Mouse (Mus musculus) kidney, adult 11 months (tissue): ENCODE data around the gene Hist2h3b.

Experiments used
- DNase-seq: peaks from one replicate; pipeline ENCODE4 v3.0.0; 2022

Hist2h3b gene

DNA sequence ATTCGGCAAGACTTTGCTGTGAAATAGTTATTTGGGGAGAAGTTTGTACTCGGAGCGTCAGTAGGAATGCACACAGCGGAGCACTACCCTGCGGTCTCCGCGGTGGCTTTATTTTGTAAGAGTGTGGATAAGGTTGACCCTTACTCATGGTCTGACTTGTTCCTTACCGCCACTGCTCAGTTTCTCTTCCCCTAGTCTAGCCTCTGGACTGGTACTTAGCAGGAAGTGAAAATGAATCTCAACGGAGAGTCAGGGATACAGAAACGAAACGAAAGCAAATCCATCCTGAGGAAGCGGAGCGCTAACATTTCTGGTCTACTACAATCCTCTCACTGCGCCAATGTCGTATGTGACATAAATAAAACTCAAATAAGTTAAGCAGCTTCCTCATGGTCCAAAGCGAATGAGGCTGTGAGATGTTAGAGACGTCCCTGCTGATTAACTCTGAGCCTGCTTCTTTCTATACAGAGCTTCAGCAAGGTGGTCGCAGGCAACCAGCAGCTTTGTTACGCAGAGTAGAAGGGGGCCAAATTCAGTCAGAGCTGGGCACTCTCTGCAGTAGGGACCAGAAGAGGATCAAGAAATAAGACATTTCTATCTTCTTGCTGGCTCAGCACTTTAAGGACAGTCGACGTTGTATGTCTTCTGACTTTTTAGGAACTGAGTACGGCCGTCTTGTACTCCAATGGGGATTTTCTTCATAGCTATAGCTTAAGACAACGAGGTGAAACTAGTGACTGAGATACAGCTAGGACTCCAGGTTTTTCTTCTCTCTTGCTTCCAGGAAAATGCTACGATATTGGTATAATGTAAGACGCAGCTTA lies 32.5 kb downstream of the Hist2h3b start:
- no peak for DNase-seq

DNA sequence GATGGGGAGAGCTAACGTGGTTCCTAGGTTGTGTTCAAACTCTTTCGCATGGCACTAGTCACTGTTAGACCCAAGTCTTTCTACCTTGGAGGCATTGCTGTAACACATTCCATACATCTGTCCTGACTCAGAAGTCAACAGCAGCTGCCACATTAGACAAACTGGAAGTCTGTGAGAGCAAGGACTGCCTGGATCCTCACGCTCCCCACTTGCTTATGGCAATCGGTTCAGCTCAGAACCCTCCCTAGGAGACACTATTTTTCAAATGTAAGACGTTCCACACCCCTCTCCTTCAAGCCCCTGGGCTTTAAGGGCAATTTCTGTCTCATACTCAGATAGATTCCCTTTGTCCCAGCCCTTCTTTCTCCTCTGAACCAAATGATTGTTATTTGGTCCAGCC lies 33.6 kb downstream of the Hist2h3b start:
- DNase-seq: no peak

DNA sequence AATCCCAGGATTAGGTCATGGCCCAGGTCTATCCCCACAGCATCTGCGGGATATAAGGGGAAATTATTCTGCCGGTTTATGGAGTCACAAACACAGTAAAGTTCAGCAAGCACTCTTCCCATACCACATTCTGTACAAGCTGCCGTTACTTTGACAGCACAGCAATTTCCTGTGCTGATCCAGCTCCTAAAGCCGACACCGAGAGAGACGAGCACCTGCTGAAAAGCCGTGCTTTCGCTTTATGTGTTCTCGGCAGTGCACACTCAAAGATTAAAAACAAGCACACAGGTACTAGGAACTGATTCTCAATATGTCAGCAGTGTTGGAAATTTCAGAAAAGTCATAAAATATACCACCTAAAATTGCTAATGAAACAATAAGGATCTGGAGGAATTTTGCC lies 38.1 kb downstream of the Hist2h3b start:
- DNase-seq: no peak

DNA sequence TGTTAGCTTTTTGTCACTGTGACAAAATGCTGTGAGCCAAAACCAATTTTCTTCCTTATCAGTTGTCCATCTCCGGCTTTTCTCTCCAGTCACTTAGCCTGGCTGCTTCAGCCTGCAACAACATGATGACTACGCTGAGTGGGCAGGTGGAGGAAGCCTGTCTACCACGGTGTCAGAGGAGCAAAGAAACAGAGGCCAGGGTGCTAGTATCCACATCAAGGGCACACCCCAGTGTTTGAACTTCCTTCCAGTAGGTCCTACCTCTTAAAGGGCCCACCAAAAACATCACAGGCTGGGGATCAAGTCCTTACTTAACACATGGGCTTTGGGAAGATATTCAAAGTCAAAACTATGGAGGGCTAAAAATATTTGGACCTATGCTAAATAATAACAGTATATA lies 41.0 kb downstream of the Hist2h3b start:
- no peak for DNase-seq

DNA sequence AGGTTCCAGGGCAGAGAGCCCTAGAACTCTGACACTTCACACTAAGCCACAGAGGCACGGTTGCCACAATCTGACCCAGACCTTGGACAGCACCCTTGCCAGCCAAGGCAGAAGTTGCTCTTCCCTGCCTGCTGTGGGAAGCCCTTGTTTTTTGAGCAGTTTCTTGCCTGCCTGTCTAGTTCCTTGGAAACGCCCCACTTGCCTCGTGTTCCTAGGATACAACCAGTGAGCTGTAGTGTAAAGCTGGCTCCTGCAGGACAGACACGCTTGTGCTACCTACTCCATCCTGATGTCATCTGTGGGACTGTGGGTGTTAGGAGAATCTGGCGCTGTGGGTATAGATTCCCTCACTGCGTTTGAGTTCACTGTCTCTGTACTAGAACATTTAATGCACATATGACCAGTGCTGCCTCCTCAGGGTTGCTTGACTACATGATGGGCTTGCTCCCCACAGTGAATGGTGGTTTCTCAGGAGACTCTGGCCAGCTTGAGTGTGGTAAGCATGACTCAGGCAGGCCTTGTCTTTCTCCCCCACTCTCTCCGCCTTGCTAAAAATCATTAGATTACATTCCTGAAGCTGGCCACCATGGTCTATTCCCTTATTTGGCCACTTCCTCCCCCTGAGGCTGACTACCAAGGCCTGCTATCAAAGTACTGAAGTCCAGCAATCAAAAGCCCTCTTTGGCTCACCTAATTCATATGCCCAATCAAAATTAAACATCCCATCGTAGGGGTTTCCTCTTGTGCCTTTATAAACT lies 44.1 kb downstream of the Hist2h3b start:
- DNase-seq: no peak
